Mouse (Mus musculus): Measurements from ENCODE around the gene Pifo.

The Pifo gene

DNA sequence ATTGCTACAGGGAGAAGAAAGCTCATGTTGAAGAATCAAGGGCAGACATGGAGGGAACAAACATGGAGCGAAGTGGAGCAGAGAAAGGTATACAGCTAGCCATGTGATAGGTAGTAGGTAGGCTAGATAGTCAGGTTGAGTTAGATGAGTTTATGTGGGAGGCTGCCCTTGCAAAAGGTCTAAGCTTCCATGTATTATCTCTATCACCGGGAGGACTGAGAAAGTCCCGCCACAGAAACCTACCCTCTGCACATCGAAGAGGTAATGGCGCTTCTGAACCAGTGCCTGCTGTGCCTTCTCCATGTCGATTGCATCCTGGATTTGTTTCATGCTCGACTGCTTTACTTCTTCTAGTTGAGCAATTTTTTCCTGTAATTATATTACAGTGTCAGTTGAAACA lies 63.1 kb downstream of the Pifo start:
- 92% methylated on average over 7 of the region's 7 CpGs for WGBS
